Mouse (Mus musculus) adipocyte (in vitro differentiated cells): ENCODE data around the gene Nid1.
"Not testable (repeated sequence)": the region's sequence is repeated elsewhere in the genome, so short reads cannot be mapped to it uniquely, and the experiment has no call there.

ENCODE experiments used
- DNase-seq: peaks from one replicate; pipeline ENCODE4 v3.0.0-alpha.2; 2016; ENCODE audit warnings: low spot score

The Nid1 gene

GRCm38 (mm10) chr13:13492151-13492550, 54.8 kb downstream of the Nid1 start:
- DNase-seq, result no peak

GRCm38 (mm10) chr13:13493517-13493916, 56.2 kb downstream of the Nid1 start:
- no peak for DNase-seq

GRCm38 (mm10) chr13:13498022-13498421, 60.7 kb downstream of the Nid1 start:
- no peak for DNase-seq

GRCm38 (mm10) chr13:13502406-13502805, 65.1 kb downstream of the Nid1 start:
- no peak for DNase-seq

GRCm38 (mm10) chr13:13503695-13504386, 66.5 kb downstream of the Nid1 start:
- peak; percentile 95 for DNase-seq

- DNase-seq, result peak; percentile 56
These were observed 67.7 kb downstream of the Nid1 start for GRCm38 (mm10) chr13:13505063-13505462.

- peak; percentile 83 for DNase-seq
These were observed 69.2 kb downstream of the Nid1 start for GRCm38 (mm10) chr13:13506556-13506955.

- DNase-seq, result no peak
These were observed 77.5 kb downstream of the Nid1 start for GRCm38 (mm10) chr13:13514861-13515260.

GRCm38 (mm10) chr13:13516376-13517225, 79.2 kb downstream of the Nid1 start:
- peak; percentile 91 for DNase-seq

- no peak for DNase-seq
These were observed 80.8 kb downstream of the Nid1 start for GRCm38 (mm10) chr13:13518114-13518513.

- DNase-seq, result no peak
These were observed 83.1 kb downstream of the Nid1 start for GRCm38 (mm10) chr13:13520436-13520835.

- DNase-seq, result peak; percentile 44
These were observed 86.6 kb downstream of the Nid1 start for GRCm38 (mm10) chr13:13523625-13524584.

- DNase-seq, result no peak
These were observed 87.9 kb downstream of the Nid1 start for GRCm38 (mm10) chr13:13525205-13525604.

- peak; percentile 42 for DNase-seq
These were observed 88.5 kb downstream of the Nid1 start for GRCm38 (mm10) chr13:13525877-13526276.

- DNase-seq, result peak; percentile 67
These were observed 91.8 kb downstream of the Nid1 start for GRCm38 (mm10) chr13:13529115-13529542.

- DNase-seq, result peak; percentile 74
These were observed 93.6 kb downstream of the Nid1 start for GRCm38 (mm10) chr13:13530913-13531312.

- DNase-seq, result no peak
These were observed 94.6 kb downstream of the Nid1 start for GRCm38 (mm10) chr13:13531923-13532322.

GRCm38 (mm10) chr13:13536555-13536954, 99.2 kb downstream of the Nid1 start:
- DNase-seq, result no peak

- DNase-seq, result no peak
These were observed 100.1 kb downstream of the Nid1 start for GRCm38 (mm10) chr13:13537272-13538015.

GRCm38 (mm10) chr13:13538585-13539300, 101.4 kb downstream of the Nid1 start:
- peak; percentile 69 for DNase-seq

- DNase-seq, result not testable (repeated sequence)
These were observed 105.7 kb downstream of the Nid1 start for GRCm38 (mm10) chr13:13543073-13543472.
